Mouse (Mus musculus): ENCODE measurements around the gene Zfp91. TPM values are rescaled to one million over a fixed set of nuclear protein-coding genes. Genes with fewer than 3 reads are reported as not detected.

Zfp91 gene
- polyA plus RNA-seq (2012; rRNA removed) (28.5 and 30.4 TPM in 2 replicates), polyA plus RNA-seq (2014; fragmentation: Nextera tagmentation; extraction: Ambion mirVana) (10.3 and 11.5 TPM in 2 replicates)

- H3K27me3 ChIP-seq (ENCODE audit: control insufficient read depth, insufficient read depth, low read length): no peaks in the 10 kb centered on the region
- H3K4me2 ChIP-seq (replicated peaks; ENCODE audit: low read depth, low read length, severe bottlenecking): peak within 1 kb of the TSS; percentile 72
- under 1% methylated on average over 53 of the region's 76 CpGs for WGBS
- peak; percentile 99 for DNase-seq (ENCODE audit: low spot score)
- peak; percentile 93 for ATAC-seq (ENCODE audit: low FRiP score, low read depth)
- peak within 1 kb of the TSS; percentile 100 for H3K27ac ChIP-seq (replicated peaks; ENCODE audit: low read depth, low read length)
- peak; percentile 59; the same call in 1 of the 2 replicates for TF ChIP-seq POLR2A (IDR thresholded peaks at IDR 0.05; ENCODE audit: borderline replicate concordance, extremely low read depth, insufficient read depth, insufficient read length)
- peak within 1 kb of the TSS; percentile 99 for H3K9ac ChIP-seq (ENCODE audit: low read depth, low read length, severe bottlenecking)
- 0 out of 2 replicates have a peak, but pooled peaks cover 5% of the 10 kb centered on the region for H3K4me1 ChIP-seq (ENCODE audit: control insufficient read depth, insufficient read depth, low read length)
- no peaks in the 10 kb centered on the region for H3K36me3 ChIP-seq (ENCODE audit: control insufficient read depth, insufficient read depth, low read length)
- H3K4me3 ChIP-seq (replicated peaks; ENCODE audit: low read length): peak within 1 kb of the TSS; percentile 94
- no peaks in the 10 kb centered on the region for H3K9me3 ChIP-seq (ENCODE audit: control insufficient read depth, low read length)
Observed at GRCm38 (mm10) chr19:12795511-12796327, at the start of gene Zfp91, which contains the start of gene Lpxn. TSS of gene Zfp91 (minus strand) at chr19:12796126. TSS of gene Lpxn (plus strand) at chr19:12796193.

GRCm38 (mm10) chr19:12838507-12838906 lies 42.6 kb upstream of the Zfp91 start:
- ATAC-seq (ENCODE audit: low FRiP score, low read depth): no peak
- no peaks in the 10 kb centered on the region for H3K9me3 ChIP-seq (ENCODE audit: control insufficient read depth, low read length)
- no peak overlapping the region for H3K4me2 ChIP-seq (replicated peaks; ENCODE audit: low read depth, low read length, severe bottlenecking)
- DNase-seq (ENCODE audit: low spot score): no peak
- no peaks in the 10 kb centered on the region for H3K4me1 ChIP-seq (ENCODE audit: control insufficient read depth, insufficient read depth, low read length)
- no peak overlapping the region for H3K27ac ChIP-seq (replicated peaks; ENCODE audit: low read depth, low read length)
- WGBS: 84% methylated on average over 1 of the region's 1 CpGs
- H3K4me3 ChIP-seq (replicated peaks; ENCODE audit: low read length): no peak overlapping the region
- no peaks in the 10 kb centered on the region for H3K36me3 ChIP-seq (ENCODE audit: control insufficient read depth, insufficient read depth, low read length)
- no peak for TF ChIP-seq POLR2A (IDR thresholded peaks at IDR 0.05; ENCODE audit: borderline replicate concordance, extremely low read depth, insufficient read depth, insufficient read length)
- H3K27me3 ChIP-seq (ENCODE audit: control insufficient read depth, insufficient read depth, low read length): no peaks in the 10 kb centered on the region
- no peak overlapping the region for H3K9ac ChIP-seq (ENCODE audit: low read depth, low read length, severe bottlenecking)

- Histone ChIP-seq H3K4me3 (replicated peaks; ENCODE audit: low read length) (no peak overlapping the region), H3K9me3 (ENCODE audit: control insufficient read depth, low read length) (no peaks in the 10 kb centered on the region), H3K27me3 (ENCODE audit: control insufficient read depth, insufficient read depth, low read length) (no peaks in the 10 kb centered on the region), H3K27ac (replicated peaks; ENCODE audit: low read depth, low read length) (no peak overlapping the region), H3K4me2 (replicated peaks; ENCODE audit: low read depth, low read length, severe bottlenecking) (no peak overlapping the region), H3K36me3 (ENCODE audit: control insufficient read depth, insufficient read depth, low read length) (no peaks in the 10 kb centered on the region), H3K4me1 (ENCODE audit: control insufficient read depth, insufficient read depth, low read length) (no peaks in the 10 kb centered on the region), H3K9ac (ENCODE audit: low read depth, low read length, severe bottlenecking) (no peak overlapping the region)
- ATAC-seq (ENCODE audit: low FRiP score, low read depth) (no peak), DNase-seq (ENCODE audit: low spot score) (no peak)
- WGBS: 78% methylated on average over 3 of the region's 3 CpGs
- TF ChIP-seq POLR2A (IDR thresholded peaks at IDR 0.05; ENCODE audit: borderline replicate concordance, extremely low read depth, insufficient read depth, insufficient read length): no peak
Observed at GRCm38 (mm10) chr19:12833625-12834024, 37.7 kb upstream of the Zfp91 start.

- WGBS: 75% methylated on average over 1 of the region's 1 CpGs
- H3K4me1 ChIP-seq (ENCODE audit: control insufficient read depth, insufficient read depth, low read length): no peaks in the 10 kb centered on the region
- H3K4me2 ChIP-seq (replicated peaks; ENCODE audit: low read depth, low read length, severe bottlenecking): no peak overlapping the region
- DNase-seq (ENCODE audit: low spot score) (no peak), ATAC-seq (ENCODE audit: low FRiP score, low read depth) (no peak)
- H3K36me3 ChIP-seq (ENCODE audit: control insufficient read depth, insufficient read depth, low read length): no peaks in the 10 kb centered on the region
- H3K9me3 ChIP-seq (ENCODE audit: control insufficient read depth, low read length): no peaks in the 10 kb centered on the region
- no peak overlapping the region for H3K4me3 ChIP-seq (replicated peaks; ENCODE audit: low read length)
- no peaks in the 10 kb centered on the region for H3K27me3 ChIP-seq (ENCODE audit: control insufficient read depth, insufficient read depth, low read length)
- no peak overlapping the region for H3K27ac ChIP-seq (replicated peaks; ENCODE audit: low read depth, low read length)
- TF ChIP-seq POLR2A (IDR thresholded peaks at IDR 0.05; ENCODE audit: borderline replicate concordance, extremely low read depth, insufficient read depth, insufficient read length): no peak
- H3K9ac ChIP-seq (ENCODE audit: low read depth, low read length, severe bottlenecking): no peak overlapping the region
Observed at GRCm38 (mm10) chr19:12831559-12831958, 35.6 kb upstream of the Zfp91 start.

GRCm38 (mm10) chr19:12830823-12831430 lies 35.0 kb upstream of the Zfp91 start:
- Histone ChIP-seq H3K36me3 (ENCODE audit: control insufficient read depth, insufficient read depth, low read length) (no peaks in the 10 kb centered on the region), H3K4me2 (replicated peaks; ENCODE audit: low read depth, low read length, severe bottlenecking) (no peak overlapping the region), H3K4me3 (replicated peaks; ENCODE audit: low read length) (no peak overlapping the region), H3K27ac (replicated peaks; ENCODE audit: low read depth, low read length) (no peak overlapping the region), H3K9me3 (ENCODE audit: control insufficient read depth, low read length) (no peaks in the 10 kb centered on the region), H3K27me3 (ENCODE audit: control insufficient read depth, insufficient read depth, low read length) (no peaks in the 10 kb centered on the region), H3K4me1 (ENCODE audit: control insufficient read depth, insufficient read depth, low read length) (no peaks in the 10 kb centered on the region), H3K9ac (ENCODE audit: low read depth, low read length, severe bottlenecking) (no peak overlapping the region)
- TF ChIP-seq POLR2A (IDR thresholded peaks at IDR 0.05; ENCODE audit: borderline replicate concordance, extremely low read depth, insufficient read depth, insufficient read length): no peak
- ATAC-seq (ENCODE audit: low FRiP score, low read depth) (no peak), DNase-seq (ENCODE audit: low spot score) (no peak)
- 61% methylated on average over 2 of the region's 2 CpGs for WGBS

All from limb, embryonic 14.5 days (tissue).